Mouse (Mus musculus) layer of hippocampus, adult 9-10 months (tissue): ENCODE results near the gene Gba2.
"Not testable (repeated sequence)": the region's sequence is repeated elsewhere in the genome, so short reads cannot be mapped to it uniquely, and the experiment has no call there.

Source experiments
- DNase-seq: peaks from one replicate; pipeline ENCODE4 v3.0.0; 2022; ENCODE audit warnings: low spot score

The Gba2 gene

GRCm38 (mm10) chr4:43552437-43552836, 26.2 kb downstream of the Gba2 start:
- no peak for DNase-seq

- not testable (repeated sequence) for DNase-seq
These were observed 26.8 kb downstream of the Gba2 start for GRCm38 (mm10) chr4:43551854-43552253.

GRCm38 (mm10) chr4:43549055-43549454, 29.6 kb downstream of the Gba2 start:
- DNase-seq: no peak

GRCm38 (mm10) chr4:43547160-43547559, 31.5 kb downstream of the Gba2 start:
- DNase-seq: no peak

- DNase-seq: no peak
These were observed 32.2 kb downstream of the Gba2 start for GRCm38 (mm10) chr4:43546375-43547047.

- DNase-seq: no peak
These were observed 36.6 kb downstream of the Gba2 start for GRCm38 (mm10) chr4:43542044-43542443.

GRCm38 (mm10) chr4:43536031-43536430, 42.6 kb downstream of the Gba2 start:
- no peak for DNase-seq

- DNase-seq: no peak
These were observed 43.0 kb downstream of the Gba2 start for GRCm38 (mm10) chr4:43535628-43536027.

GRCm38 (mm10) chr4:43533270-43533669, 45.4 kb downstream of the Gba2 start:
- no peak for DNase-seq

GRCm38 (mm10) chr4:43530581-43530980, 48.1 kb downstream of the Gba2 start:
- peak; percentile 64 for DNase-seq

- no peak for DNase-seq
These were observed 48.6 kb downstream of the Gba2 start for GRCm38 (mm10) chr4:43530081-43530501.

GRCm38 (mm10) chr4:43528487-43528886, 50.2 kb downstream of the Gba2 start:
- no peak for DNase-seq

GRCm38 (mm10) chr4:43527880-43528279, 50.8 kb downstream of the Gba2 start:
- DNase-seq: no peak

GRCm38 (mm10) chr4:43519956-43520355, 58.7 kb downstream of the Gba2 start:
- DNase-seq: peak; percentile 86

GRCm38 (mm10) chr4:43519551-43519950, 59.1 kb downstream of the Gba2 start:
- no peak for DNase-seq
